Comparison of ENCODE assay signal across 9 mouse cellular contexts in genomic region chr6:52638471-52639185, GRCm38 (mm10). TPM values are rescaled to one million over a fixed set of nuclear protein-coding genes. Genes with fewer than 3 reads are reported as not detected.
A peak's percentile ranks its signal among the peaks of the same experiment; 100 is the strongest.
DNase-seq lines count a peak whose midpoint lies in the region; ATAC-seq and TF ChIP-seq lines count a peak whose summit lies in the region.
"Had no signal": no experiment of that assay in that cellular context is flagged by ENCODE, and none has a peak within 500 bp of the region (broad histone marks: within the 10 kb centered on the region; RNA-seq: fewer than 3 reads in every experiment).

No protein-coding gene starts in this region.

- H3K9ac ChIP-seq in heart, embryonic 15.5 days, result 0 out of 2 replicates have a peak overlapping the region, but pooled peaks have one; percentile 84
- no peak overlapping the region for H3K9ac ChIP-seq in hindbrain, embryonic 12.5 days
- H3K9ac ChIP-seq in liver, embryonic 15.5 days, result no peak overlapping the region

- peaks cover 9% of the 10 kb centered on the region; the same call in 1 of the 2 replicates for H3K4me1 ChIP-seq in heart, embryonic 15.5 days (replicated peaks)
- peaks cover 39% of the 10 kb centered on the region for H3K4me1 ChIP-seq in E14TG2a.4 (replicated peaks; ENCODE audit: low read depth, low read length)
- H3K4me1 ChIP-seq in hindbrain, embryonic 12.5 days, result peaks cover 8% of the 10 kb centered on the region
- H3K4me1 ChIP-seq in liver, embryonic 15.5 days (replicated peaks), result peaks cover 22% of the 10 kb centered on the region

- no peak for ATAC-seq in heart, embryonic 15.5 days (replicated peaks; ENCODE audit: insufficient number of reproducible peaks, insufficient read depth, low FRiP score, low read depth)
- ATAC-seq in hindbrain, embryonic 12.5 days (ENCODE audit: low FRiP score), result no peak
- no peak for ATAC-seq in liver, embryonic 15.5 days (ENCODE audit: insufficient read depth)
- ATAC-seq in activated CD4-positive, CD25-positive, alpha-beta regulatory T cell, adult 4 months, result no peak

- H3K36me3 ChIP-seq in heart, embryonic 15.5 days, result no peaks in the 10 kb centered on the region
- H3K36me3 ChIP-seq in E14TG2a.4 (ENCODE audit: insufficient read depth, low read length), result peaks cover 12% of the 10 kb centered on the region
- no peaks in the 10 kb centered on the region for H3K36me3 ChIP-seq in hindbrain, embryonic 12.5 days
- H3K36me3 ChIP-seq in liver, embryonic 15.5 days (replicated peaks), result no peaks in the 10 kb centered on the region

- no peak for TF ChIP-seq CTCF in E14TG2a.4 (conservative IDR thresholded peaks at IDR 0.05; ENCODE audit: low read length)

- DNase-seq in heart, adult 11 months, result no peak
- no peak for DNase-seq in urinary bladder, postnatal 36 days (ENCODE audit: low spot score in 2 of 2)
- DNase-seq in right cerebral cortex, postnatal 4 days, result no peak
- DNase-seq: layer of hippocampus, adult 9-11 months had no signal

- H3K27me3 ChIP-seq in heart, embryonic 15.5 days, result no peaks in the 10 kb centered on the region
- H3K27me3 ChIP-seq in E14TG2a.4 (ENCODE audit: insufficient read depth, low read length), result no peaks in the 10 kb centered on the region
- H3K27me3 ChIP-seq in hindbrain, embryonic 12.5 days, result no peaks in the 10 kb centered on the region
- no peaks in the 10 kb centered on the region for H3K27me3 ChIP-seq in liver, embryonic 15.5 days

- no peaks in the 10 kb centered on the region for H3K9me3 ChIP-seq in heart, embryonic 15.5 days (replicated peaks)
- no peaks in the 10 kb centered on the region for H3K9me3 ChIP-seq in E14TG2a.4 (ENCODE audit: low read length)
- H3K9me3 ChIP-seq in hindbrain, embryonic 12.5 days (replicated peaks), result no peaks in the 10 kb centered on the region
- H3K9me3 ChIP-seq in liver, embryonic 15.5 days (replicated peaks), result no peaks in the 10 kb centered on the region

- peak overlapping the region; percentile 89 for H3K4me3 ChIP-seq in heart, embryonic 15.5 days
- peak overlapping the region; percentile 89 for H3K4me3 ChIP-seq in E14TG2a.4 (replicated peaks; ENCODE audit: low read length)
- no peak overlapping the region for H3K4me3 ChIP-seq in hindbrain, embryonic 12.5 days
- peak overlapping the region; percentile 80; the same call in 1 of the 2 replicates for H3K4me3 ChIP-seq in liver, embryonic 15.5 days (replicated peaks)

- no peak overlapping the region; the same call in 1 of the 2 replicates for H3K27ac ChIP-seq in heart, embryonic 15.5 days
- H3K27ac ChIP-seq in hindbrain, embryonic 12.5 days, result no peak overlapping the region
- H3K27ac ChIP-seq in liver, embryonic 15.5 days (replicated peaks), result no peak overlapping the region

- H3K4me2 ChIP-seq in heart, embryonic 15.5 days, result peak overlapping the region; percentile 81
- peak overlapping the region; percentile 88 for H3K4me2 ChIP-seq in hindbrain, embryonic 12.5 days (replicated peaks)
- peak overlapping the region; percentile 84 for H3K4me2 ChIP-seq in liver, embryonic 15.5 days

- WGBS in heart, embryonic 15.5 days, result 80% methylated on average over 1 of the region's 1 CpGs
- WGBS in hindbrain, embryonic 12.5 days, result 87% methylated on average over 1 of the region's 1 CpGs
- 64% methylated on average over 1 of the region's 1 CpGs for WGBS in liver, embryonic 15.5 days (ENCODE audit: insufficient replicate concordance)

RNA-seq across cellular contexts. Expression of gene Hibadh, which starts 1.6 kb away (rescaled TPM):
- polyA plus RNA-seq in heart, embryonic 15.5 days (2015; fragmentation: Nextera tagmentation; extraction: Ambion mirVana), result 148 and 161 TPM in 2 replicates
- polyA plus RNA-seq in hindbrain, embryonic 12.5 days (2016; fragmentation: Nextera tagmentation; extraction: Ambion mirVana), result 63.8 and 66.7 TPM in 2 replicates
- 72.3 and 76.6 TPM in 2 replicates for polyA plus RNA-seq in liver, embryonic 15.5 days (2015; fragmentation: Nextera tagmentation; extraction: Ambion mirVana)
- polyA plus RNA-seq in activated CD4-positive, CD25-positive, alpha-beta regulatory T cell, adult 4 months (2017; shearing (Covaris generic)), result 10 to 100 TPM; 34.0 to 48.4 TPM
